Mouse (Mus musculus) urinary bladder, adult 18-20 months (tissue): ENCODE data around the gene Zfp553.
"Not testable (repeated sequence)": the region's sequence is repeated elsewhere in the genome, so short reads cannot be mapped to it uniquely, and the experiment has no call there.

Experiments
- DNase-seq, 2 experiments: peaks; one replicate each; pipeline ENCODE4 v3.0.0; 2022; ENCODE audit warnings: low spot score in 2 of 2, mixed read lengths in 2 of 2

Zfp553 gene

DNA sequence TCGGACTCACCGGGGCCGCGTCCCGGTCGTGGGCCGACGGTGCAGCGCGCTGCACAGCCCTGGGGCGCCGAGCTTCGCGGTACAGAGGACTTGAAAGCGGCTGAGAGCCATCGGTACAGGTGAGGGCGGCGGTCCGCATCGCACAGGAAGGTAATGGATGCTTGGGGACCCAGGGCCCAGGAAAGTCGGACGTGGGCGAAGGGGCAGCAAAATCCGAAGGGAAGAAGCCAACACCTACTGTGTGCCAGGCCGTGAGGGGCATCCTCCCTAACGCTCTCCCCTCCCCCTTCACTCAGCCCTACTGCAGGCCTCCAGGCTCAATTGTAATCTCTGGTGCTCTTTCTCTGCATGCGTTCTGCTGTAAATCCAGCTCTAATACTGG is 498 bp downstream of the Zfp553 start:
- DNase-seq, result no peak

GRCm38 (mm10) chr7:127233765-127234164 is 904 bp downstream of the Zfp553 start:
- no peak for DNase-seq

- DNase-seq, result no peak
These were observed 1.9 kb downstream of the Zfp553 start for GRCm38 (mm10) chr7:127234777-127235176.

- DNase-seq, result no peak
These were observed 10.6 kb downstream of the Zfp553 start for GRCm38 (mm10) chr7:127243361-127243867.

DNA sequence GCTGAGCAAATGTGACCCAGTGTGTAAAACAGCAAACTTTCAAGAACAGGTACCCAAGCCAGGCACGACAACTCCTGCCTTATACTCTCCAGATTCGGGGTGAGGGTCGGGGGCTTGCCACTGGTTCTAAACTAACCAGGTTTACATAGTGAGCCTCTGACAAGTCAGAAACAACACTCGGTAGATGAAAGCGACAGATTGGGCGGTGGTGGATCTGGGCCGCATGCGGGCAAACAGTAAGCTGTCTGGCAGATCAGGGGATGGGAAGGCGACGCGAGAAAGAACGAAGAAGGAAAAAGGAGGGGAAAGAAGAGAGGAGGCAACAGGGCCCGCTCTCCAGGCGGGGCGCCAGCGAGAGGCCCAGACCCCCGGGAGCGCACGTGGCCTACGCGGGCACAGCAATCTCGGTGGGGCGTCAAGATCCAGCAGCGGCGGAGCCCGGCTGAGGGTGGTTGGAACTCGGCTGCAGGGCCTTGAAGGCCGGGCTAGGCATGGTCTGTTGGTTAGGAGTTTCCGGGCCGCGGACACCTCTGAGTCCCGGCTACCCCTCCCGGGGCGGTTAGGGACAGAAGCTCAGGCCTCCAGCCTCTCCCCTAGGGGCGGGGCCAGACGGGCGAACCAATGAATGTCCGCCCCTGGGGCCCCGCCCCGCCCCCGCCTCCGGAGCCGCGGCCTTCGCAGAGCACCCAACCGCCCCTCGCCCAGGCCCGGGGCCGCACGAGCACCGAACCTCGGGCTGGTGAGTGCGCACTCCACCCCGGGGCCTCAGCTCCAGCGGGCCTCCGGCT is 11.2 kb downstream of the Zfp553 start, which contains the start of gene Zfp771:
TSS of gene Zfp771 (plus strand) at position 405 of the 788 bp plus-strand sequence.
- peak; percentile 89 to 92 for DNase-seq

DNA sequence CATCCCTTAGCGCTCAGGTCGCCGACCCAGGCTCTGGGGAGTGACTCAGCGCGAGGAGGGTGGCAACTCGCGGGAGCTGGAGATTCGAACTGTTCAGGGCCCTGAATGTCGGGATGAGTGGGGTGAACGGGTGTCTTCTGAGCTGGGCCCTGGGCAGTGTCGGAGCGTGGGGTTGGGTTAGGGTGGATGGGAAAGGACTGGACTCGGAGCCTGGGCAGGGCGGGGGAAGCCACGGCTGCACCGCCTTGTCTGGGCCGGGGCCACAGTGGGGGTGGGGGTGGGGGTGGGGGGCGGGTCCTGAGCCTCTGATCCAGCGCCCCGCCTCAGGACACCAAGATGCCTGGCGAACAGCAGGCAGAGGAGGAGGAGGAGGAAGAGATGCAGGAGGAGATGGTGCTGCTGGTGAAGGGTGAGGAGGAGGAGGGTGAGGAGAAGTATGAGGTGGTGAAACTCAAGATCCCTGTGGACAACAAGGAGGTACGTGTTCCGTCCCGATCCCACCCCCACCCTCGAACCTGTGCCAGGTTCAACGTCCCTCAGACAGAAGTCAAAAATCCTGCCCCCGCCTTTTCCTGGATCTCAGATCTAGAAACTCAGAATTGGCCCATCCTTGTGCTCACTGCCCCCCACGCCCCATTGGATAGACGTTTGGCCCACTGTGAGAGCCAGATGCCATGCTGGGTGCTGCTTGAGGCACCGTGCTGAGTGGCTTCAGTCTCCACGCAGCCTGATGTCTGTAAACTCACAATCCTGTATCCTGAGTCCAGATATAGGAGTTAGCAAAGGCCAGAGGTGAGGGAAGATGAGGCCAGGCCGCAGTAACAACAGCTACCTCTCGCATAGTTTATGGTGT is 12.0 kb downstream of the Zfp553 start:
- DNase-seq, result no peak

DNA sequence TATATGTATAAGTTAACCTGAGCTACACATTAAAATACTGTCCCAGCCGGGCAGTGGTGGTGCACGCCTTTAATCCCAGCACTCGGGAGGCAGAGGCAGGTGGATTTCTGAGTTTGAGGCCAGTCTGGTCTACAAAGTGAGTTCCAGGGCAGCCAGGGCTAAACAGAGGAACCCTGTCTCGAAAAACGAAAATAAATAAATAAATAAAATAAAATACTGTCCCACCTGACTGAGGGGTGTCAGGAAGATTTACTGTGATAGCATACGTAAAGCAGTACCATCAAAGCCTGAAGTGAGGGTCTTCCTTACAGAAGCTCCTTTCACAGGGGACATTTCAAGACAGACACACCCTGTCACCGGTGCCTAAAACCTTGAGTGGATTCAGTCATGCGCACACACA is 17.6 kb downstream of the Zfp553 start:
- not testable (repeated sequence) for DNase-seq

DNA sequence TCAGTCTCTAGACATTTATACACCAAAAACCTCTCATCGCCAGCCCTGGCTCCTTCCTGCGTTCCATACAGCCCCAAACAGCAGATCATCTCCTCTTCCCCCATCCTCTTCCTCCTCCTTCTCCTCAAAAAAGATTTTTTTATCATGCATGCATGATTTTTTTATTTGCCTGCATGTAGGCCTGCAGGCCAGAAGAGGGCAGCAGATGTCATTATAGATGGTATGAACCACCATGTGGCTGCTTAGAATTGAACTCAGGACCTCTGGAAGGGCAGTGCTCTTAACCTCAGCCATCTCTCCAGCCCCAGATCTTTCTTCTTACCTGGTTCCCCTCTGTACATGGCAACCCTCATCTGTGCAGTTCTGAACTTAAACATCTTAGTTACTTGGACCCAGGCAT is 19.6 kb downstream of the Zfp553 start:
- no peak for DNase-seq

DNA sequence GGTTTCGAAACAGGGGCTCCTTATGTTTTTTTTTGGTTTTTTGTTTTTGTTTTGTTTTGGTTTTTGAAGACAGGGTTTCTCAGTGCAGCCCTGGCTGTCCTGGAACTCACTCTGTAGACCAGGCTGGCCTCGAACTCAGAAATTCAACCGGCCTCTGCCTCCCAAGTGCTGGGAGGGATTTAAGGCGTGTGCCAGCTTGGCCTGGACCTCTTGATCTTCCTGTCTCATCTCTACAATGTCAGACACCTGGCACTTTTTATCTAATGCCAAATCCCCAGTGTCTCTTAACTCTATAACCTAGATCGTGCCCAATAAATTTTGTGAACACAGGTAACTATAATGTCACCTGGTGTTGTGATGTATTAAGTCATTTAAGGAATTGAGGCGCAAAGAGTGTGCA is 20.5 kb downstream of the Zfp553 start:
- DNase-seq, result no peak

DNA sequence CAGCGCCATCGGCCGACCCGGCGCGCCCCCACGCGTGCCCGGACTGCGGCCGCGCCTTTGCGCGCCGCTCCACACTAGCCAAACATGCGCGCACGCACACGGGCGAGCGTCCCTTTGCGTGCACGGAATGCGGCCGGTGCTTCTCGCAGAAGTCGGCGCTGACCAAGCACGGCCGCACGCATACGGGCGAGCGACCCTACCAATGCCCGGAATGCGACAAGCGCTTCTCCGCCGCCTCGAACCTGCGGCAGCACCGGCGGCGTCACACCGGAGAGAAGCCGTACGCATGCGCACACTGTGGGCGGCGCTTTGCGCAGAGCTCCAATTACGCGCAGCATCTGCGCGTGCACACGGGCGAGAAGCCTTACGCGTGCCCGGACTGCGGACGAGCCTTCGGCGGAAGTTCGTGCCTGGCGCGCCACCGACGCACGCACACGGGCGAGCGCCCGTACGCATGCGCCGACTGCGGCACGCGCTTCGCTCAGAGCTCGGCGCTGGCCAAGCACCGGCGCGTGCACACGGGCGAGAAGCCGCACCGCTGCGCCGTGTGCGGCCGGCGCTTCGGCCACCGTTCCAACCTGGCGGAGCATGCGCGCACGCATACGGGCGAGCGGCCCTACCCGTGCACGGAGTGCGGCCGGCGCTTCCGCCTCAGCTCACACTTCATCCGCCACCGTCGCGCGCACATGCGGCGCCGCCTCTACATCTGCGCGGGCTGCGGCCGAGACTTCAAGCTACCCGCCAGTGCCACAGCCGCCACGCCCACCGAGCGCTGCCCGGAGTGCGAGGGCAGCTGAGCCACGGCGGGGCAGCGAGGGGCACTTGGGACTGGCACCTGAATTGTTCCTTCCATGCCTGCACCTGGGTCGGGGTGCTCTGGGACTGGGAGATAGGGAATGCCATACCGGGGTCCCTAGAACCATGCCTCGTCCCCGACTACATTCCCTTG is 21.2 kb downstream of the Zfp553 start:
- peak; percentile 86 to 91 for DNase-seq

GRCm38 (mm10) chr7:127255008-127255407 is 22.1 kb downstream of the Zfp553 start:
- no peak for DNase-seq

DNA sequence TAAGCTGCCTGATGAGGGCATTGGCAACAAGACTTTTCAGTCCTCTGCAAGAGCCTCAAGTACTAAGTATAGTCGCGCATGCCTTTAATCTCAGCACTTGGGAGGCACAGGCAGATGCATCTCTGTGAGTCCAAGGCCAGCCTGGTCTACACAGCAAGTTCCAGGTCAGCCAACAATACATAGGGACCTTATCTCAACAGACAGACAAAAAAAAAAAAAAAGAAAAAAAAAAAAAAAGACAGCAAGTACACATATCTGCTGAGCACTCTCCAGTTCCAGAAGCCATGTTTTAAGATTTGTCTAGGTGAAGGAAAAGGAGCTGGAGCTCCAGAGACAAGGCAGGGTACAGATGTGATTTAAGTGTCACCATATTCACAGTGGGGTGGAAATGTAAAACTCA is 23.1 kb downstream of the Zfp553 start:
- no peak for DNase-seq

DNA sequence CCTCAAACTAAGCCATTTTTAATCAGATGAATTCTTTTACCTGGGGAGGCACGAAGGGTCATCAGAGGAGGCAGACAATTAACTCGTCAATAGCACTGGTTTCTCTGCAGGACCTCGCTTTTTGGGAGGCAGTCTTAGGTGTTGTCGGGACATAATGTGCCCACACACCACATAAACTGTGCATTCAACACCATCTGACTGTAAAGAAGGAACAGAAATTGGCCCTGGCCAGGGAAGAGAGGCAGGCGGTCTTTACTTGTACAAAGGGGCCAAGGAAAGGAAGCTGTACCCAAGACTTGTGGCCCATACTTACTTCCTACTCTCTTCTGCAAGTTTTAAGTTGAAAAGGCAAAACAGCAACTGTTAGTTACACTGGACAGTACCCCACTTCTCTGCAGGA is 23.7 kb downstream of the Zfp553 start:
- DNase-seq, result no peak

GRCm38 (mm10) chr7:127259186-127259905 is 26.5 kb downstream of the Zfp553 start:
- no peak for DNase-seq

DNA sequence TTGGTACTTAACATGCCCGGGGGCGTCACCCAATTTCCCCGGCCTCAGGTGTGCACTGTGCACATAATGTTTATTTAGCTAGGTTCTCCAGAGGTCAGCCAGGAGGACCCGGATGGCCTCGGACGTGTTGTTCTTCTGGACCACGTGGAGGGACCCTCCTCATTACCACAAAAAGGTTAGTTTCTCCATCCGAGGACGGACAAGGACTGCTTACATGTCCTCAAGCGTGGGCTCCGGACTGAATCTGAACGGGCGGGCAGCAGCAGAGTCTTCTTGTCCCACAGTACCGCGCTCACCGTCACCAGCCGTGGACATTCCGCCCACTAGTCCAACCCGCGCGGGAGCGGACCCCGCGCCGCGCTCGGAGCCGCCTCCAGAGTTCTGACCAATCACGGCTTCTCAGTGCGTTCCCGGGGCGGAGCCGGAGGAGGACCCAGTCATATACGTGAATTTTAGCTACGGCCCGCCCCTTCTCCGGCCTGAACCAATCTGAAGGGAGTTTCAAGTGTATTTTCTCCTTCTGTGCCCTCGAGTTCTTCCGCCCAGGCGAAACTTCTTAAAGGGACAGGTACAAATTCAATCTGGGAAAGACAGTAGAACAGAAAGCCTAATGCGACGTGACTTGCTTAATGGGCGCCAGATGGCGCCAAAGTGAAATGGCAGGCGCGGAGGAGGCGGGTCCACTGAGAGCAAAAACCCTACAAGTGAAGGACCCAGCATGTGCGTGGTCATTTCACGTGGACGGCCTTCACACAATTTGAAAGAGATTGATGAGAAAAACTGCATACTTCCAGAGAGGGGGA is 27.6 kb downstream of the Zfp553 start, which contains the start of gene Dctpp1:
TSS of gene Dctpp1 (minus strand) at position 401 of the 803 bp plus-strand sequence.
- DNase-seq, result peak; percentile 87 to 96

DNA sequence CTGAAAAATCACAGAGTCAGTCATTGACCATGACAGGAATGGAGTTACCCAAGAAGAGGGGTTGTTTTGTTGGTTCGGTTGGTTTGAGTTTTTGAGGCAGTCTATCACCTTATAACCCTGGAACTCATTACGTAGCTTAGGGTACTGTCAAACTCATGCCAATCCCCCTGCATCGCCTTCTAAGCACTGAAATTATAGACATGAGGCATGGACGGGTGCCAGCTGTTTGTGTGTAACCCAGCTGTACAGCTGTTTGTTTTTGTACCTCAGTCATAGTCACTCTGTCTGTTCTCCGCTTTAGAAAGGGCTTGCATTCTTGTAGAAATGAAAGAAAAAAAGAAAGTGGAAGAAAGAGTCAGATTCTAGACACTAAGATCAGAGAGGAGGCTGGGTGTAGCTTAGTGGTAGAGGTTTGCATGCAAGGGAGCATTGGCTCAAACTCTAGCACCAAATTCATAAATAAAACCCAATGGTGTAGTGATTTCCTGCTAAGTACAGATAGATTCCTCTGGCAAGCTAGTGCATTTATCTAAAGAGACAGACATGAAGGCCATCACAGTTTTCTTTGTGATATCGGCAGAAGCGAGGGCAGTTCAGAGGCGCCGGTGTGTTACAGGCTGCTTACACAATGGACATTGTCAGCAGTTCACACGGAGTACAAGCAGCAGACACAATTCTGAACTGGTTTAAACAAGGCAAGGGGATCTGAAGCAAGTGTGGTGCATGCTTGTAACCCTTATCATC is 29.5 kb downstream of the Zfp553 start:
- DNase-seq, result no peak

- no peak for DNase-seq
These were observed 30.7 kb downstream of the Zfp553 start for GRCm38 (mm10) chr7:127263526-127263925.

DNA sequence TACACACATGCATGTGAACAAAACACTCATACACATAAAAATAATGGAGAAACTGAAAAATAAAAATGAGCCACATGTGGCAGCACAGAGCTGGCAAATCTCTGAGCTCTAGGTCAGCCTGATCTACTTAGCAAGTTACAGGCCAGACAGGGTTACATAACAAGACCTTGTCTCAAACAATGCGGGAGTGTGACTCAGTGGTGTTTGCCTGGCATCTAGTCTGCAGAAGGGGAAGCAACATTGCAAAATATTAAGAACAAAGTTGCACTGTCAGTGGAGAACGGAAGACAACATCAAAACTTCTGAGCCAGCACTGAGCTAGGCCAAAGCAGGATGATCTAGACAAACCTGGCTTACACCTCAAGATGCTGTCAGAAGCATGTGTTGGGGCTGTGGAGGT is 37.4 kb downstream of the Zfp553 start:
- no peak for DNase-seq

DNA sequence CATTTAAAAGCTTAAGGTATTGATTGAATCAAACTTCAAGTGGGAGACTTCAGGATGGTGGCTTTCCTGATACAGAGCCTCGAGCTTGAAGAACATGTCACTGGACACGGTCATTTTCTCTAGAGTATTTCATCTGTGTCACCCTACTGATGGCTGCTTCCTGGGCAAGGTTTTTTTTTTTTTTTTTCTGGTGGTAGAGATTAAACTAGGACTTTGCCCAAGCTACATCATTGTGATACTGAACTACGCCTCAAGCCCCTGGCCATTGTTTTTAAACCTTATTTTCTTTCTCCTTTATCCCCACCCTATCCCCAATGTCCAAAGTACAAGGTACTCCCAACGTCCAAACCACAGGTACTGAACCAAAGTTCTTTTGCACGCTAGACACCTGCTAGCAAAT is 37.8 kb downstream of the Zfp553 start:
- DNase-seq, result no peak
